Mouse (Mus musculus) limb, embryonic 10.5 days (tissue): ENCODE results near the gene Ccdc146. TPM values are rescaled to one million over a fixed set of nuclear protein-coding genes. Genes with fewer than 3 reads are reported as not detected.
"Not testable (repeated sequence)": the region's sequence is repeated elsewhere in the genome, so short reads cannot be mapped to it uniquely, and the experiment has no call there.

Experiments used
- DNase-seq: peaks from one replicate; pipeline ENCODE4 v3.0.0-alpha.2; 2017; ENCODE audit warnings: low spot score
- H3K27ac ChIP-seq: fragments of 300-500 bp; sonication (generic); 2 replicates; pipeline ENCODE4 v1.5.1; 2016; ENCODE audit warnings: mild to moderate bottlenecking
- H3K27me3 ChIP-seq: fragments of 300-500 bp; sonication (generic); 2 replicates; pipeline ENCODE4 v1.6.1; 2016; ENCODE audit warnings: low read depth, mild to moderate bottlenecking; ENCODE audit not compliant: poor library complexity, severe bottlenecking
- H3K36me3 ChIP-seq: fragments of 300-500 bp; sonication (generic); 2 replicates; pipeline ENCODE4 v1.6.1; 2016; ENCODE audit warnings: mild to moderate bottlenecking, moderate library complexity
- H3K4me1 ChIP-seq: fragments of 300-500 bp; sonication (generic); 2 replicates; pipeline ENCODE4 v1.6.1; 2016
- H3K4me3 ChIP-seq: fragments of 300-500 bp; sonication (generic); 2 replicates; pipeline ENCODE4 v1.5.1; 2016; ENCODE audit warnings: mild to moderate bottlenecking, moderate library complexity
- H3K9me3 ChIP-seq: fragments of 300-500 bp; sonication (generic); replicated peaks from 2 replicates; pipeline ENCODE4 v1.6.1; 2016; ENCODE audit warnings: mild to moderate bottlenecking
- WGBS: fragments of 180-500 bp; shearing (Covaris S2); methylation state at CpG from one replicate; pipeline ENCODE4 v1.1.7; 2016; 5-methylcytosine and 5-hydroxymethylcytosine counted together
- polyA plus RNA-seq: library from polyadenylated mRNA; unstranded; fragments of >200 nt; fragmentation: Nextera tagmentation; extraction: Ambion mirVana; gene quantifications from 2 replicates; pipeline ENCODE4 v1.2.1, GENCODE M21; 2016

The Ccdc146 gene
- polyA plus RNA-seq, 1 experiment from 2014 or later = not detected

GRCm38 (mm10) chr5:21299076-21299755 lies 125.3 kb downstream of the Ccdc146 start:
- no peak overlapping the region for H3K4me3 ChIP-seq
- no peaks in the 10 kb centered on the region for H3K4me1 ChIP-seq
- H3K27me3 ChIP-seq = no peaks in the 10 kb centered on the region
- H3K27ac ChIP-seq = no peak overlapping the region
- no peaks in the 10 kb centered on the region for H3K9me3 ChIP-seq
- 75% methylated on average over 21 of the region's 21 CpGs for WGBS
- H3K36me3 ChIP-seq = no peaks in the 10 kb centered on the region
- no peak for DNase-seq

DNA sequence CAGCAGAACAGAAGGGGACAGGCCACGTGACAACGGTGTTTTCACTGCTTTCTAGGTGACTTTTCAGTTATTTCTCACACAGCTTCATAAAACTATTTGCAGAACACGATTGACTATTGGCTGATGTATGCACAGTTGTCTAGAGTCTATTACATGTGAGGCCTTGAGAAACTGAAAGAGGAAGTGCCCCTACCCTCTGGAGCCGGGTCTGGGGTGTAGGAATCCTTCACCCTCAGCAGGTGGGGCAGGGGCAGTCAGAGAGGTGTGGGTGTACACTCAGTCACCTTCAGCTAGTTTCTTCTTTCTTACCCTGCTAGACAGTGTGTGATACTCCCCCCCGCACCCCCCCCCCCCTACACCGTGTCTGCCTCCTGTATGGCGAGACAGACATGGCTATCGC lies 128.8 kb downstream of the Ccdc146 start:
- Histone ChIP-seq H3K4me3 (no peak overlapping the region), H3K27me3 (no peaks in the 10 kb centered on the region), H3K36me3 (no peaks in the 10 kb centered on the region), H3K4me1 (no peaks in the 10 kb centered on the region), H3K27ac (no peak overlapping the region), H3K9me3 (no peaks in the 10 kb centered on the region)
- DNase-seq = no peak
- whole genome bisulfite sequencing = 86% methylated on average over 8 of the region's 8 CpGs

- Histone ChIP-seq H3K4me1 (no peaks in the 10 kb centered on the region), H3K9me3 (no peaks in the 10 kb centered on the region), H3K27ac (no peak overlapping the region), H3K4me3 (no peak overlapping the region), H3K27me3 (no peaks in the 10 kb centered on the region), H3K36me3 (no peaks in the 10 kb centered on the region)
- DNase-seq = no peak
- 91% methylated on average over 8 of the region's 8 CpGs for WGBS
Measured at GRCm38 (mm10) chr5:21290594-21290993, 133.9 kb downstream of the Ccdc146 start.

DNA sequence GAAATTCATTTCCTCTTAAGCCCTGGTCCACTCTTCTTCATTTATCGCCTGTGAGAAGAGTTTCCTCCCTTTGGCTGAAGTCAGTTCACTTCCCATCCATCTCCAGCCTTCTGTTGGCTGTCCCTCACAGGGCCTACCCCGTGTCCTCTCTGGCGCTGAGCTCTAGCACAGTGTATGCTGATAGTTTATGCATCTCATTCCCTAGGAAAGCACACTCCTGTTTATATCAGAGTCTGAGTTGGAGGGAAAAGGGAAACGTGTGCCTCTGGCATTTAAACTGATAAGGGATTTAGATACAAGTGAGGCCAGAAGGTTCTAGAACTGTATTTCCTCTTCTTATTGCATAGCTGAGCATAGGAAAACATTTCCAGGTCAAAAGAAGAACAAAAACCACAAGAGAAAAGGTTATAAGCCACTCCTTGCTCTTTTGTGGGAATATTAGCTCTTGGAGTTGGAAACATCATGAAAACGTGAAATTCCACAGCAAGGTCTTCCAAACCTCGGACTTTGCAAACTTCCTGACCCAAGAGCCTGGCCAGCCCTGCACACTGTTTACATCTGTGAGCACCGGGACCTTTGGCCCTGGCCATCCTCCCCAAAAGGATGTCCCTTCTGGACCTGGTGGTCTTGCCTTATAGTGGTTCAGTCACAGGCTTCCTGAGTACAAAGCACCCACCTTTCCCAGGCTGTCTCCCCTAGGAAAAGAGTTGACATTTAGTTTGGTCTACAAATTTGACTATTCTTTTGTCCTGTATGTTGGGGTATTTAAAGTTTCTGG lies 135.6 kb downstream of the Ccdc146 start:
- H3K4me3 ChIP-seq = no peak overlapping the region
- no peaks in the 10 kb centered on the region for H3K27me3 ChIP-seq
- 82% methylated on average over 7 of the region's 7 CpGs for WGBS
- no peaks in the 10 kb centered on the region for H3K4me1 ChIP-seq
- H3K27ac ChIP-seq = no peak overlapping the region
- DNase-seq = no peak
- no peaks in the 10 kb centered on the region for H3K9me3 ChIP-seq
- no peaks in the 10 kb centered on the region for H3K36me3 ChIP-seq

DNA sequence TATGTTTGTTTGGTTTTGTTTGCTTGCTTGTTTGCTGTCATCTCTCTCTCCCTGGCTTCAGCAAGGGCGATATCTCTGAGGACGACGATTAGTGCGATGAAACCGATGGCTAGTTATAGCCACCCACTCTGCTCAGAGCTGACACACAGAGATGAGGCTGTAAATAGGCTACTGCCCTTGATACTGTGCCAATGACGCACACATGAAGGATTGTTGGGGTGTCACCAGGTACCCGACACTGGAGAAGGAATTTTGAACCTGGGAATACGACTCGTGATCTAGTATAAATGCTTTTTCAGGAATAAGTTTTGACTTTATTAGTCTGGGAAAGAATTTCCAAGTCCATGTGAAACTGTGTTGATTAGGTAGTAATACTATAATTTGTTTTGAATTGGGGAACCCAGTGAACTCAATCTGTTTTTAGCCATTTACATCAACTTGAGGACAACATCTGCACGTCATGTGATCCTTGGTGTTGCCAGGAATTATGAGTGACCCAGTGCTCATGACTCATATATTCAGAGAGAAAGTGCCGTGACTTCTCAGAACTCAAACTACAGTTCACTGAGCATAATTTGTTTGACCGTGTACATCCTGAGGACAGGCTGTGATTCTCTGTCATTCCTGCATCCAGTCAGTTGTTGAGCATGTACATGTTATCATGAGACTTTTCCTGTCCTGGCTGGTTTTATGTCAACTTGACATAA lies 141.0 kb downstream of the Ccdc146 start:
- WGBS = 94% methylated on average over 12 of the region's 12 CpGs
- Histone ChIP-seq H3K27ac (no peak overlapping the region), H3K4me3 (no peak overlapping the region), H3K9me3 (no peaks in the 10 kb centered on the region), H3K36me3 (no peaks in the 10 kb centered on the region), H3K27me3 (no peaks in the 10 kb centered on the region), H3K4me1 (no peaks in the 10 kb centered on the region)
- no peak for DNase-seq

DNA sequence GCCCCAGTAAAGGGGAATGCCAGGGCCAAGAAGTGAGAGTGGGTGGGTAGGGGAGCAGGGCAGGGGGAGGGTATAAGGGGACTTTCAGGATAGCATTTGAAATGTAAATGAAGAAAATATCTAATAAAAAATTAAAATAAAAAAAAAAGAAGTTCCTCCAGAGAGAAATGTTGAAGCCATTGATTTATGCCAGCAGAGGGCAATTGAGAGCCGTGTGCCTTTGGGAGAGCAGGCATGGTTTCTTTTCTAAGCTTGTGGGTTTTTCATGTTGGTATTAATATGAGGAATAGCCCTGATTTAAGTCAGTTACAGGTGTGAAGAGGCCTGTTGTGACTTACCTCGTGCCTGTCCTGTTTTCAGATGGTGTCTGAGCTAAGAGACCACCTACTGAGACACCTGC lies 146.8 kb downstream of the Ccdc146 start:
- H3K27me3 ChIP-seq, H3K36me3 ChIP-seq, H3K4me1 ChIP-seq, H3K27ac ChIP-seq, H3K9me3 ChIP-seq, H3K4me3 ChIP-seq, DNase-seq: not testable (repeated sequence)
- WGBS = 52% methylated on average over 2 of the region's 2 CpGs

DNA sequence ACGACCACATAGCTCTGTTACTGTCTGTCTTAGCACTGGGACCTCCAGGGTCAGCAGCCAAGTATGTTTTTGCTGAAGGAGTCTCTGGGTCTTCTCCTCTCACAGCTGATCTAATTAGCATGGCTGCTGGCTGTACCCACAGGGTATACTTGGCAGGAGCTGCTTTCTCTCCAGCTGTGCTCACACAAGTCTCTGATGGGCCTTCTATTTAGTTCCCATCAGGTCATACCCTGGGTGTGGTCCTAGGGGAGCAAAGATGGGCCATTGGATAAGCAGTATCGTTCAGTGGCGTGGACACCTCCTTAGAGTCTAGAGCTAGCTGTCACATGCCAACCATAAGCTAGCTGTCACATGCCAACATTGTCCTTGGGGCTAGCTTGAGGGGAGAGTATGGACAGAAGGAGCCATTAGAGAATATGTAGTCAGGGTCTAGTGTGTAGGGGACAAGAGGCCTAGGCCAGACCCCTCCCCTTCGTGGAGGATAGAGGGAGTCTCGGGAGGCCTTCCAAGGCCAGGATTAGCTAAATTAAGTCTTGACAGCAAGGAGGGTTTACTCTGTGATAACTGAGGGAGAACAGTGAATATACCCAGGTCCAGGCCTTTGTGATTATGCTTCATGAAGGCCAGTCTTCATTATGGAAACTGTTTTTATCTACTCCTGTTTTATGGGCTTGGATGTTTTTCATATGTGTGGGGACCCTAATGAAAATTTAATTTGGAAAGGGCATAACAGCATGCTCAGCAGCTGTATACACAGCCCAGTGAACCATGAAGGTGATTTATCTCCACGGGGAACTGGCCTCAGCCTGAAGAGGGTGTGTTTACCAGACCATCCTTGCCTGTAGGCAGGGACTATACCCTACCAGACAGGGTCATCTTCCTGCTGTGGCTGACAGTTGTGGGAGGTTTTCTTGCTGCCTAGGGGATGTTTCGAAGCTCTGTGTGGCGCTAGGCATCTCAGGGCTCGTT lies 152.8 kb downstream of the Ccdc146 start:
- H3K4me3 ChIP-seq = no peak overlapping the region
- no peaks in the 10 kb centered on the region for H3K9me3 ChIP-seq
- 69% methylated on average over 9 of the region's 9 CpGs for whole genome bisulfite sequencing
- H3K27ac ChIP-seq = no peak overlapping the region
- H3K36me3 ChIP-seq = no peaks in the 10 kb centered on the region
- H3K4me1 ChIP-seq = peaks cover 9% of the 10 kb centered on the region
- no peaks in the 10 kb centered on the region for H3K27me3 ChIP-seq
- DNase-seq = no peak

GRCm38 (mm10) chr5:21270756-21271155 lies 153.7 kb downstream of the Ccdc146 start:
- 77% methylated on average over 4 of the region's 4 CpGs for WGBS
- Histone ChIP-seq H3K27ac (no peak overlapping the region), H3K4me3 (no peak overlapping the region), H3K4me1 (peaks cover 9% of the 10 kb centered on the region), H3K36me3 (no peaks in the 10 kb centered on the region), H3K9me3 (no peaks in the 10 kb centered on the region), H3K27me3 (no peaks in the 10 kb centered on the region)
- no peak for DNase-seq

DNA sequence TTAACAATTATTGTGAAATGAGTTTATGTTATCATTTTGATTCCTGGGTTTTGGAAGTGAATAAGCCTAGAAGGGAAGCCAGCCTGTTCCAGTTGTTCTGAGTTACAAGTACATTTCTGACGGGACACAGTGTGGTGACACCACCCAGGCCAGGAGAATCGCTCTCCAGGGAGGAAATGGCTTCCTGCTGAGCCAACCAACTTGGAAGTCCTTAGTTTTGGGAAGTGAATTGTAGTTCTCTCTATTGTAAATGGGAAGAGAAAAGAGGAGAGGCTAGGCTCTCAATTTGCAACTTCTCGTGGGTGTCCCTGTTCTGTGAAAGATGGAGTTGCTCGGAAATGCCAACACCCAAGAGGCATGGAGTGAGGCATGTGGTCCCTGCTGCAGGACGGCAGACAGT lies 155.0 kb downstream of the Ccdc146 start:
- 80% methylated on average over 5 of the region's 5 CpGs for WGBS
- DNase-seq = no peak
- no peaks in the 10 kb centered on the region for H3K27me3 ChIP-seq
- no peak overlapping the region for H3K4me3 ChIP-seq
- peaks cover 9% of the 10 kb centered on the region for H3K4me1 ChIP-seq
- H3K27ac ChIP-seq = no peak overlapping the region
- H3K9me3 ChIP-seq = no peaks in the 10 kb centered on the region
- no peaks in the 10 kb centered on the region for H3K36me3 ChIP-seq

DNA sequence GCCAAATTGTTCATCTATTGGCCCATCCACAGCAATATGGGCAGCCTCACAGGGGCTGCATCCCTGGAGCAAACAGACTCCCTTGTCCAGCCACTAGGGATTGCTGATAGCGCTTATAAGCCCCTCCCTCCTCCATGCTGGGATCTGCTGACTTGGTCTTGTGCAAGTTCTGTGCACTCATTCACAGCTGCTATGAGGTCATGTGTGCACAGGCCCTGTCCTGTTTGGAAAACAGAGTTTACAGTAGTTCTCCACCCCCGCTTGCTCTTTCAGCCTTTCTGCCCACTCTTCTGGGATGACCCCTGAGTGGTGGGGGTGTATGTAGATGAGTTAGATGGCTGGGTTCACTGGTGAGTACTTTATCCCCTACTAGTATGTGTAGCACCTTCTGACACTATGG lies 157.4 kb downstream of the Ccdc146 start:
- no peaks in the 10 kb centered on the region for H3K36me3 ChIP-seq
- DNase-seq = no peak
- no peak overlapping the region for H3K4me3 ChIP-seq
- H3K27ac ChIP-seq = no peak overlapping the region
- 88% methylated on average over 2 of the region's 2 CpGs for WGBS
- no peaks in the 10 kb centered on the region for H3K27me3 ChIP-seq
- H3K4me1 ChIP-seq = peaks cover 15% of the 10 kb centered on the region
- no peaks in the 10 kb centered on the region for H3K9me3 ChIP-seq

- H3K9me3 ChIP-seq = no peaks in the 10 kb centered on the region
- H3K36me3 ChIP-seq = no peaks in the 10 kb centered on the region
- H3K4me3 ChIP-seq = no peak overlapping the region
- peak; percentile 91 for DNase-seq
- 44% methylated on average over 4 of the region's 4 CpGs for WGBS
- no peaks in the 10 kb centered on the region for H3K27me3 ChIP-seq
- peaks cover 24% of the 10 kb centered on the region for H3K4me1 ChIP-seq
- no peak overlapping the region for H3K27ac ChIP-seq
Measured at GRCm38 (mm10) chr5:21265049-21265448, 159.4 kb downstream of the Ccdc146 start.

DNA sequence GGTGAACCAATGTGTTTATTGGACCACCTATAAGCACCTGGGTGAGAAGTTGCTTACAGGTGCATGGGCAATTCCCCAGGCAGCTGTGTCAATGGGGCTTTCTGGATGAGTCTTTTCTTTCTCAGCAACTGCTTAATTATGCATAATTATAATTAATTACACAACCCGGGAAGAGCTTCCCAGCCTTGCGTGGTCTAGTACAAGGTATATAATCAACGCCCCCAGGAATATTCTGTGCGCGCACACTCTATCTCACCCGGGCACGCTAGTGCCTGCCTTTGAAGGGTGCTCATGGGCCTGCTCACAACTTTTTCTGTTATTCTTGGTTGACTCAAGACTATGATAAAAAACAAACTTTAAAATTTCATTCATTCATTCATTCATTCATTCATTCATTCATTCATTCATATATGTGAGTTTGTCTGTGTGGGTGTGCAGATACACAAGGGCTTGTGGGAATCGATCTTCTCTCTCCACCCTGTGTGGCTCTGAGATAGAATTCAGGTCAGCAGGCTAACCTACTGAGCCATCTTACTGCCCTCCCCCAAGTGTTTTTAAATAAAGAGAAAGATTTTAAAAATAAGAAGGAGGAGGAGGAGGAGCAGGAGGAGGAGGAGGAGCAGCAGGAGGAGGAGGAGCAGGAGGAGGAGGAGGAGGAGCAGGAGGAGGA lies 160.0 kb downstream of the Ccdc146 start:
- no peak for DNase-seq
- Histone ChIP-seq H3K9me3 (no peaks in the 10 kb centered on the region), H3K4me1 (peaks cover 24% of the 10 kb centered on the region), H3K27me3 (no peaks in the 10 kb centered on the region), H3K27ac (no peak overlapping the region), H3K4me3 (no peak overlapping the region), H3K36me3 (no peaks in the 10 kb centered on the region)
- 93% methylated on average over 8 of the region's 8 CpGs for WGBS
